Mouse (Mus musculus) kidney, embryonic 14.5 days (tissue): Measurements from ENCODE around the gene Sec14l5. TPM values are rescaled to one million over a fixed set of nuclear protein-coding genes. Genes with fewer than 3 reads are reported as not detected.
"Not testable (repeated sequence)": the region's sequence is repeated elsewhere in the genome, so short reads cannot be mapped to it uniquely, and the experiment has no call there.

Source experiments
- ATAC-seq: fragments of 200-750 bp; cut with Nextera tagmentation; 2 replicates; pipeline ENCODE4 v1.8.0; 2017; ENCODE audit warnings: moderate number of reproducible peaks, mild to moderate bottlenecking, moderate TSS enrichment, moderate library complexity; ENCODE audit not compliant: low FRiP score, low TSS enrichment
- H3K27ac ChIP-seq: fragments of 300-500 bp; sonication (generic); 2 replicates; pipeline ENCODE4 v1.5.1; 2014; ENCODE audit warnings: low read depth, mild to moderate bottlenecking, low read length, moderate library complexity, mixed read lengths
- H3K27me3 ChIP-seq: fragments of 300-500 bp; sonication (generic); 2 replicates; pipeline ENCODE4 v1.6.1; 2014; ENCODE audit warnings: mild to moderate bottlenecking, low read length; ENCODE audit not compliant: control insufficient read depth, insufficient read depth
- H3K36me3 ChIP-seq: fragments of 300-500 bp; sonication (generic); 2 replicates; pipeline ENCODE4 v1.6.1; 2014; ENCODE audit warnings: low read length, mixed read lengths; ENCODE audit not compliant: control insufficient read depth, insufficient read depth
- H3K4me1 ChIP-seq: fragments of 300-500 bp; sonication (generic); 2 replicates; pipeline ENCODE4 v1.6.1; 2014; ENCODE audit warnings: low read length, mixed read lengths; ENCODE audit not compliant: control insufficient read depth, insufficient read depth
- H3K4me2 ChIP-seq: fragments of 300-500 bp; sonication (generic); replicated peaks from 2 replicates; pipeline ENCODE4 v1.6.1; 2014; ENCODE audit warnings: low read depth, mild to moderate bottlenecking, low read length
- H3K4me3 ChIP-seq: fragments of 300-500 bp; sonication (generic); 2 replicates; pipeline ENCODE4 v1.5.1; 2014; ENCODE audit warnings: mild to moderate bottlenecking, low read length
- H3K9ac ChIP-seq: fragments of 300-500 bp; sonication (generic); 2 replicates; pipeline ENCODE4 v1.6.1; 2014; ENCODE audit warnings: low read depth, mild to moderate bottlenecking, low read length, moderate library complexity
- H3K9me3 ChIP-seq: fragments of 300-500 bp; sonication (generic); 2 replicates; pipeline ENCODE4 v1.6.1; 2016; ENCODE audit warnings: low read length; ENCODE audit not compliant: control insufficient read depth
- WGBS: fragments of 180-500 bp; shearing (Covaris S2); extraction: QIAGEN DNeasy Blood & Tissue Kit; methylation state at CpG from one replicate; pipeline ENCODE4 v1.1.7; 2014; 5-methylcytosine and 5-hydroxymethylcytosine counted together
- polyA plus RNA-seq: library from polyadenylated mRNA; unstranded; fragments of >200 nt; fragmentation: Nextera tagmentation; extraction: Ambion mirVana; gene quantifications from 2 replicates; pipeline ENCODE4 v1.2.1, GENCODE M21; 2014

Sec14l5 gene
- polyA plus RNA-seq, 1 experiment from 2014 or later: not detected

GRCm38 (mm10) chr16:5216686-5217085, 69.8 kb downstream of the Sec14l5 start:
- Histone ChIP-seq H3K36me3 (no peaks in the 10 kb centered on the region), H3K9me3 (no peaks in the 10 kb centered on the region), H3K4me1 (no peaks in the 10 kb centered on the region), H3K27ac (no peak overlapping the region), H3K27me3 (no peaks in the 10 kb centered on the region), H3K4me3 (no peak overlapping the region), H3K9ac (no peak overlapping the region), H3K4me2 (no peak overlapping the region)
- no peak for ATAC-seq
- WGBS: 58% methylated on average over 6 of the region's 6 CpGs

GRCm38 (mm10) chr16:5217341-5218133, 70.6 kb downstream of the Sec14l5 start:
- Histone ChIP-seq H3K4me3 (no peak overlapping the region), H3K27me3 (no peaks in the 10 kb centered on the region), H3K9me3 (no peaks in the 10 kb centered on the region), H3K4me1 (no peaks in the 10 kb centered on the region), H3K9ac (no peak overlapping the region), H3K27ac (no peak overlapping the region), H3K4me2 (no peak overlapping the region), H3K36me3 (no peaks in the 10 kb centered on the region)
- WGBS: 64% methylated on average over 5 of the region's 5 CpGs
- ATAC-seq: no peak

GRCm38 (mm10) chr16:5221403-5221802, 74.5 kb downstream of the Sec14l5 start:
- Histone ChIP-seq H3K9ac (no peak overlapping the region), H3K36me3 (no peaks in the 10 kb centered on the region), H3K4me2 (no peak overlapping the region), H3K4me1 (no peaks in the 10 kb centered on the region), H3K27me3 (no peaks in the 10 kb centered on the region), H3K4me3 (no peak overlapping the region), H3K9me3 (no peaks in the 10 kb centered on the region), H3K27ac (no peak overlapping the region)
- ATAC-seq: no peak
- WGBS: 58% methylated on average over 4 of the region's 4 CpGs

GRCm38 (mm10) chr16:5222140-5222539, 75.2 kb downstream of the Sec14l5 start, which contains the start of gene AU021092:
Gene AU021092 (minus strand): TSS chr16:5222299.
- Histone ChIP-seq H3K27ac (no peak within 1 kb of the TSS), H3K36me3 (no peaks in the 10 kb centered on the region), H3K27me3 (no peaks in the 10 kb centered on the region), H3K9ac (no peak within 1 kb of the TSS), H3K4me2 (no peak within 1 kb of the TSS), H3K4me1 (no peaks in the 10 kb centered on the region), H3K9me3 (no peaks in the 10 kb centered on the region), H3K4me3 (no peak within 1 kb of the TSS)
- peak; percentile 39; the same call in 1 of the 2 replicates for ATAC-seq
- 62% methylated on average over 6 of the region's 6 CpGs for WGBS

DNA sequence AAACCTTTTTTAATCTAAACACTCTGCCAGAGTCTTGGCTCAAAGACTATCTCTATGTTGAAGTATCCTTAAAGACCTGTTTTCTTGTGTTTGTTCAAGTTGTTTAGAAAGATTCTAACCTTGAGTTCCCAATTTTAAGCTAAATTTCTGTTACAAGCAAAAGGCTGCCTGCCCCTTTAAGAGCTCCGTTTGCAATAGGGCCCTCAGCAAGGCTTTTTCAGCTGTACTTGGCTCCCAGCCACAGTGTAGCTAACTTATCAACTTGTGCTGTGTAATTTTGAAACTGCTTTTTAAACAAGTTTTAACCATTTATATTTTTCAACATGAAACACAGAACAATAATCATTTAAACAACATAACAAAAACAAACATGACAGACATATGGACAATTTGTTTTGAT, 79.6 kb downstream of the Sec14l5 start:
- not testable (repeated sequence) for H3K4me3 ChIP-seq, H3K27me3 ChIP-seq, H3K9me3 ChIP-seq, H3K9ac ChIP-seq, H3K4me1 ChIP-seq, H3K36me3 ChIP-seq, H3K27ac ChIP-seq, ATAC-seq, H3K4me2 ChIP-seq
- WGBS: 3% methylated on average over 1 of the region's 1 CpGs

DNA sequence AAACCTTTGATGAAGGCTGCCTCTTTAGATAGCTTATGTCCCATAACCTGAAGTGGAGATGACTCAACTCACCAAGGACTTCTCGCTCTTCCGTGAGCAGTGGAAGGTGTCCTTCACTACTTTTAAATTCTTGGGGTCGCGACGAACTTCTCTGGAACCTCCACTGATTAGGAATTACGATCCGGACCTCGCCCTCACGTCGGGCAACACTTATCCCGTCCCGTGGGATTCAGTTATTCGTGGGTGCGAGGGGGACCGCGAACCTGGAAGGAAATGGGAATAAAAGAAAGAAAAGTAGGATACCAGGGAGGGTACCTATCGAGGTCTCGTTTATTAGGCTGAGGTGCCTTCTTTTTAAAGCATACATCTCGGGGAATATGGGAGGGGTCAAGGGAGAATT, 80.6 kb downstream of the Sec14l5 start:
- not testable (repeated sequence) for H3K9me3 ChIP-seq, H3K4me3 ChIP-seq, H3K36me3 ChIP-seq, H3K27me3 ChIP-seq, H3K27ac ChIP-seq, H3K9ac ChIP-seq, H3K4me2 ChIP-seq, H3K4me1 ChIP-seq, ATAC-seq
- 74% methylated on average over 19 of the region's 19 CpGs for WGBS

- not testable (repeated sequence) for H3K4me2 ChIP-seq, H3K9ac ChIP-seq, H3K4me3 ChIP-seq, H3K36me3 ChIP-seq, H3K4me1 ChIP-seq, H3K27ac ChIP-seq, H3K27me3 ChIP-seq, ATAC-seq, H3K9me3 ChIP-seq
- WGBS: 51% methylated on average over 3 of the region's 3 CpGs
Observed at GRCm38 (mm10) chr16:5228103-5228502, 81.2 kb downstream of the Sec14l5 start.

- Histone ChIP-seq H3K36me3 (0 out of 2 replicates have a peak, but pooled peaks cover 3% of the 10 kb centered on the region), H3K9ac (no peak overlapping the region), H3K4me3 (peak overlapping the region; percentile 79), H3K9me3 (no peaks in the 10 kb centered on the region), H3K4me1 (no peaks in the 10 kb centered on the region), H3K27ac (no peak overlapping the region; the same call in 1 of the 2 replicates), H3K4me2 (peak overlapping the region; percentile 5), H3K27me3 (no peaks in the 10 kb centered on the region)
- 72% methylated on average over 4 of the region's 4 CpGs for WGBS
- ATAC-seq: peak; percentile 51; the same call in 1 of the 2 replicates
Observed at GRCm38 (mm10) chr16:5232982-5233381, 86.1 kb downstream of the Sec14l5 start.
